Mouse (Mus musculus): ENCODE measurements around the gene Ccz1. TPM values are rescaled to one million over a fixed set of nuclear protein-coding genes. Genes with fewer than 3 reads are reported as not detected.

Ccz1 gene
- polyA plus RNA-seq, 1 experiment from 2014 or later = 118 TPM

Other genes starting within 250 kb of the Ccz1 start
- gene Eif2ak1, start 197.1 kb downstream of the Ccz1 start, polyA plus RNA-seq (2014; fragmentation: Nextera tagmentation; extraction: Ambion mirVana) = 51.4 and 55.2 TPM in 2 replicates
- 0.38 and 0.40 TPM in 2 replicates for gene Ankrd61, start 117.2 kb downstream of the Ccz1 start, polyA plus RNA-seq (2014; fragmentation: Nextera tagmentation; extraction: Ambion mirVana)
- 103 and 109 TPM in 2 replicates for gene Aimp2, start 105.0 kb downstream of the Ccz1 start, polyA plus RNA-seq (2014; fragmentation: Nextera tagmentation; extraction: Ambion mirVana)
- gene Pms2, start 104.9 kb downstream of the Ccz1 start, polyA plus RNA-seq (2014; fragmentation: Nextera tagmentation; extraction: Ambion mirVana) = 29.5 and 31.6 TPM in 2 replicates
- gene Gm42421, start 86.7 kb downstream of the Ccz1 start, polyA plus RNA-seq (2014; fragmentation: Nextera tagmentation; extraction: Ambion mirVana) = 0.79 and 2.3 TPM in 2 replicates
- 1.0 and 2.9 TPM in 2 replicates for gene Rsph10b, start 81.8 kb downstream of the Ccz1 start, polyA plus RNA-seq (2014; fragmentation: Nextera tagmentation; extraction: Ambion mirVana)
- 0.46 TPM in 1 of 2 replicates, not detected in the other for gene Ocm, start 11.8 kb upstream of the Ccz1 start, polyA plus RNA-seq (2014; fragmentation: Nextera tagmentation; extraction: Ambion mirVana)
- gene Lmtk2, start 85.6 kb upstream of the Ccz1 start, polyA plus RNA-seq (2014; fragmentation: Nextera tagmentation; extraction: Ambion mirVana) = 5.6 and 5.8 TPM in 2 replicates
- 0.04 and 0.15 TPM in 2 replicates for gene Bhlha15, start 175.4 kb upstream of the Ccz1 start, polyA plus RNA-seq (2014; fragmentation: Nextera tagmentation; extraction: Ambion mirVana)
- 13.3 and 16.6 TPM in 2 replicates for gene Tecpr1, start 208.7 kb upstream of the Ccz1 start, polyA plus RNA-seq (2014; fragmentation: Nextera tagmentation; extraction: Ambion mirVana)
- 125 and 126 TPM in 2 replicates for gene Bri3, start 229.6 kb upstream of the Ccz1 start, polyA plus RNA-seq (2014; fragmentation: Nextera tagmentation; extraction: Ambion mirVana)

All from hindbrain, embryonic 11.5 days (tissue).